Mouse (Mus musculus) bone marrow macrophage, adult 2 months (primary cell): ENCODE results near the gene Snx10.

Experiments
- CTCF ChIP-seq: IDR thresholded peaks from 2 replicates; pipeline ENCODE4 v1.5.1; 2012; ENCODE audit warnings: low read depth, mild to moderate bottlenecking, low read length, moderate library complexity
- POLR2A ChIP-seq: IDR thresholded peaks from 2 replicates; pipeline ENCODE4 v1.6.1; 2012; ENCODE audit warnings: mild to moderate bottlenecking, low read depth, low read length, borderline replicate concordance

DNA sequence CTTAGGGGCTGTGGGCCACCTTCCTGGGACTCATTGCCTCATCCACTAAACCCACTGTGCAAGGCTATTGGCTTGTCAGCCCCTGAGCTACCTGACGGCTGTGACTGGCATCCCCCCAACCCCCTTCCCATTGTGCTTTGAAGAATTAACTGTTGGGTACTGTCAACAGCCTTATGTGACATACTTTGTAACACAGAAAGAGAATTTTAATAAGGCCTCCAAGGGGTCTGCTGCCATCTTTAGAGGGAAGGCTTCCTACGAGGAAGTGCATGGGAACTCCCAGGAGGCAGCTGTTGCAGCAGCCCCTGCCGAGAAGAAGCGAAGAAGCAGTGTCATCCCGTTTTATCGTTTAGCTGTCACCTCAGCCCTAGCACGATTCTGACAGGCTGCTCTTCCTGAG lies 83.1 kb downstream of the Snx10 start:
- TF ChIP-seq POLR2A (no peak), CTCF (no peak)
